Mouse (Mus musculus): ENCODE measurements around the gene Lmx1b.
A peak's percentile ranks its signal among the peaks of the same experiment; 100 is the strongest.

Gene Lmx1b

DNA sequence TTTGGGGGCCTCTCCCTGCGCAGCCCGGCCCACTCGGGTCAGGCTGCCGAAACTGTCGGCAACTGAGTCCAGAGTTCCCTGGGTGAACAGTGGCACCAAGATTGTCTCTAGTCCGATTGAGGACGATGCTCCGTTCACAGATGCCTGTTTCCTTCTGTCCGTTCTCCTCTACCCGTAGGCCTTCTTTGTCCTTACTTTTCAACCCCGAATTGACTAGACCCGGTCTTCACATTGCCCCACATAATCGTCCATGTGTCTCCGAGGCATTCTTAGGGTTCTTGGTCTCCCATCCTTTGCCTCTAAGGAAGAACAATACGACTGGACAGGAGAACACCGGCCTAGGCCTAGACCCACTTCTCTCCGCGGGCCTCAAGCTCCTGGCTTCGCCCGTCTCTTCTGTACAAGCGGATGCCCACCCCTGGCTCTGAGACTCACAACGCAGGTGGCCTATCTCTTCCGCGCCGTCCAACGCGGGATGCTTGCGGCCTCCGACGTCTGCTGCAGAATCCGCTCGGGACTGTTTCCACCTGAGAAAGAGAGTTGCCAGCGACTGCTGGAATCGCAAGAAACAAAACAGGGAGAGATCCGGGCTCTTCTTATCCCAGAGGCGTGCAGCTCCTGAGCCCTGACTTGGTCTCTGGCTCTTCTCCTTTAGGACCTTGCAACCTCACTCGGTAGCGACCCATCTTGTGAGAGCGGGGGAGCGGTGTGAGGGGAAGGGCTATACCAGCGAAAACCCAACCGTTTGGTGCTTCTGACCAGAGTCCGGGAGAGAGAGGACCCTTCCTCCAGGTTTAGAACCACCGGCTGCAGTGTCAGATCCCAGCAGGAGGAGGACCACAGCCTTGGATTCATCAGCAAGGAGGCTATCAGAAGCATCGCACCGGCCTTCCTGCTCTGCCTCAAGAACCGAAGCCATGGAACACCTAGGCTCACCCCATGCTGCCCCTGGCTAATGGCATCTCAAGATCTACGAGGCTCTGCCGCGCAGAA, 3.7 kb upstream of the Lmx1b start:
- no peak for DNase-seq (ENCODE audit: low spot score)

- peak; percentile 81 for DNase-seq (ENCODE audit: low spot score)
Observed at GRCm38 (mm10) chr2:33642650-33643458, 2.5 kb upstream of the Lmx1b start.

DNA sequence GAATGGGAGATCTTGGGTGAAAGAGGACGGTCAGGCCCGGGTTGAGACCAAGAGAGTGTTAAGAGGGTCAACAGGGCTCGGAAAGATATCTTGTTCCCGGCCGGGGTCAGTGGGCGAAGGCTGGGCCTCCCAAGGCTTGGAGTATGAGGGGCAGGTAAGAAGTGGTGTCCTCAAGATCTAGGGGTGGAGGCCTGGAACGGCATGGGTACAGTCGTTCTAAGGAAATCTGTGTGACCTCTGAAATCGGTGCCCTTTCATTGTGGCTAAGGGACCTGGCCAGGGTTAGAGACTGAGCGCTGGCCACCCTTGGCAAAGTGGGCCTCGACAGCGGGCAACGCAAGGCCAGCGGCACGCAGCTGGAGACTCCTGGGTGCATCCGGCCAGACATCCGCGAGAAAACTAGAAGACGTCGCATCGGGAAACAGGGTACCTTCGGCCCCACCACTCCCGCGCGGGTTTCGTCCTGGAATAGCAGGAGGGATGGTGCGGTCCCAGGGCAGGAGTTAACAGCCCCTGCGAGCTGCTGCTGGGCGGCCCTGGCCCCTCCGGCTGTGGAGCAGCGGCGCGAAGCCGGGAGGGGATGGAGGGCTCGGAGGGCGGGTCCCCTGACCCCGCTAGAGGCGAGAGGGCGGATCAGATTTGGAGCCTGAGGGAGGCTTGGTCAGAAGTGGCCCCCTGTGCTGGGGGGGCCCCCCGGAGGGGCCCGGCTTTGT, 1.7 kb upstream of the Lmx1b start:
- DNase-seq (ENCODE audit: low spot score): no peak

DNA sequence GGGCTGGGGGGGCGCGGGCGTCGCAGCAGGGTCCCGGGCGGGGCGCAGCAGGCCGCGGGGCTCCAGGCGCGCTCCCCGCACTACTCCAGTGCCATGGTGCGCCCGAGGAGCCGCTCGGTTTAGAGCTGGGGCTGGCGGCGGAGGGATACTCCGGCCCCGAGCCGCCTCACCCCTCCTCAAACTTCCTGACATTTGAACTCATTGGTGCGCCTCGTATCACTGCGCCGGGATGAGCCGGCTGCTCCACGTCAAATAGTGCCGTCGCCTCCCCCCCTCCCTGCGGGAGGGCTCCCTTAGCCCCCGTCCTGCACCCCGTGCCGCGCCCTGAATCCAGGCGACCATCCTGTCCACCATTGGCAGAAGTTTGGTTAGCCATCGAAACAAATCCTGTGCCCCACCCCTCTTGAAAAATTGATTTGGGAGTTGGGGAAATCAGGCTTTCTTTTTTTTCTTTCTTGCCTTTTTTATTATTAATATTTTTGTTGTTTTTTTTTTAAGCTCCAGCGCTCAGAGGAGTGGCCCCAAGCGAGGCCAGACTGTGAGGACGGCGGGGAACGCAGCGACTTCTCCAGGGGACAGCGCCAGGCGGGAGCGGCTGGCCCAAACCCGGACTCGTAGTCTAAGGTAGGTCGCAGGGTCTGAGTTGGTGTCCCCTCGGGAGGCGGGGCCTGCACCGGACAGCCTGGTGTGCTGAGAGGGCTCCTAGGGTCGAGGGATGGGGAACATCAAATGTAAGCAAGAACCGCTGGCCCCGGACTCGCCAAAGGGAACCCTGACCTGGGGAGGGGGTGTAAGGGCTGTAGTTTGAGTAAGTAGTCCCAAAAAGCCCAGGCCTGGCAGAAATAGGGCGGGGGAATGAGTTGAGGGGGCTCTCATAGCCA, 907 bp upstream of the Lmx1b start:
- DNase-seq (ENCODE audit: low spot score): no peak

GRCm38 (mm10) chr2:33639301-33640170, 775 bp downstream of the Lmx1b start:
- no peak for DNase-seq (ENCODE audit: low spot score)

DNA sequence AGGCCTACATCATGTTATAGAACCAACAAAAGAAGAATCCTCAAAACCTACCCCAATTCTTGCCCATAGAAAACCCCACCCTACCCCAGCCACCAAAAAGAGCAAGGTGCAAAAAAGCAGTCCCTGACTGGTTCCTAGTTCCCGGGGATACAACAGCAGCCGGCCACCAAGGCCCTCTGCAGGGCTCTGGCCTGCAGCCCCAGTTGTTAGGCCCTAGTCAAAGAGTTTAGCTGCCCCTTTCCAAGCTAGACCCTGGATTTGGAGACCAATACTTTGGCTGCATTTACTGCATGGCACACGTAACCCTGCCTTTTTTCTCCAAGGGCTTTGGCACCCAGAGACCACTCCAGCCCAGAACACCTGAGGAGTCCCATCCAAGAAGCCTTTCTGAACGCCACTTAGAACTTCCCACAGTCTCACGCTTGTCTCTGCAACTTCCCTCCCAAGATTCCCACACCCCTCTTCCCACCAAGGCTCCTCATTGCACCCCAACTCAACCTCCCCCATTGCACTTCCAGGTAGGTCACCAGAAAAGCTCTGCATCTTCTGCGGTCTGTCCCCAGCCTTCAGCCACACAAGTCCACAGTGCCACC, 2.1 kb downstream of the Lmx1b start:
- no peak for DNase-seq (ENCODE audit: low spot score)

DNA sequence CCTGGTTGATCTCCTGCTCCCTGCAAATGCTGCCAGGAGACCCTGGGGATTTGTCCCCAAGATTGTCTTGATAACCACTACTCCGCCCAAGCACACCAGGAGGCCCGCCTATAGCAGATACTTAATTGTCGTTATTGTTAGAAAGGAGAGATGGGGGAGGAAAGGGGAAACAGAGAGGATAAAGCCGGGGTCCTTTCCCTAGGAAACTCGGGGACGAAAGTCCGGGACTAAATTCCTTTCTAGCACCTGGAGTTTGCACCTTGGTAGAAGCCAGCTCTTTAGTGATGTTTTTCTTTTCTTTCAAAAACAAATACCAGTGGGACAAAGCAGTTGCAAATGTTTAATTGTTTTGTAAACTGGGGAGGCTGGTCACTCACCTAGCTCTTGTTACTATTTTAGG, 3.0 kb downstream of the Lmx1b start:
- DNase-seq (ENCODE audit: low spot score): no peak

DNA sequence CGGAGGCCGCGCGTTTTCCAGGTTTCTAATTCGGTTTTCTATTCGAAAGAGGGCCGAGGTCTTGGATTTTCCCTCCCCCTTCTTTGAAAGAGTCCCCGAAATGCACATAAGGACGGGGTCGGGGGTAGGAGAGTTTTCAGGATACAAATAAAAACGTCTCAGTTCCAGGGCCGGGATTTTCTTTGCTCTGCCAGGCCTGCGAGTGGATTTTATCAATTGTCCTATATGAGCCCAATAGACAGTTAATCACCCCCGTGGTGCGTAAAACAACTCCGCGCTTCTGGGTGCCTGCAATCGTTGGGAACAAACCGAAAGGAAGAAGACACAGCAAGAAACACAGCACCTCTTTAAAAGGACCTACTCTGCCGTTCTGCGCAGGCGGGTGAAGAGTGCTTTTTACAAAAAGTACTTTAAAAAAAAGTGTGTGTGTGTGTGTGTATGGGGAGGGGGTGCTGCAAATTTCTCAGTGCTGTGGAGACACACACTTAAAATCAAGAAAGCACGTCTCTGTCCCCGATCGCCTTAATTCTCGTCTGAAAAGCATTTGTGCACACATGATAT, 3.6 kb downstream of the Lmx1b start:
- DNase-seq (ENCODE audit: low spot score): no peak

DNA sequence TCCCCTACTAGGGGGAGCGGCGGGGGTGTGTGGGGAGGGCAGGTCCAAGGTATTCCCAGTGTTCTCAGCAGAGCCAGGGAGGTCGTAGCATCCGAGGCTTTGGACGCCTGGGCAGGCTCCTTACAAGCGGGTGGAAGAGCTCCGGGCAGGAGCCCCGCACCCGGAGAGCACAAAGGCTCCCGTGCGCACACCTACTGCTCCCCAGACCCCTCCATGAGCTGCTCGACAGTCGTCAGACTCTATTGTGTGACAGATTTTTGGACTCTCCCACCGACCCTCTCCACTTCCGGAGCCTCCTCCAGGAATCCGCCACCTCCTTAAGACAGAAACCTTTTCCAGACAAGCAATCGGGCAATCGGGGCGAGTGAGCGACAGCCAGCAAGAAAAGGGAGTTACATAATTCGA, 4.2 kb downstream of the Lmx1b start:
- DNase-seq (ENCODE audit: low spot score): no peak

DNA sequence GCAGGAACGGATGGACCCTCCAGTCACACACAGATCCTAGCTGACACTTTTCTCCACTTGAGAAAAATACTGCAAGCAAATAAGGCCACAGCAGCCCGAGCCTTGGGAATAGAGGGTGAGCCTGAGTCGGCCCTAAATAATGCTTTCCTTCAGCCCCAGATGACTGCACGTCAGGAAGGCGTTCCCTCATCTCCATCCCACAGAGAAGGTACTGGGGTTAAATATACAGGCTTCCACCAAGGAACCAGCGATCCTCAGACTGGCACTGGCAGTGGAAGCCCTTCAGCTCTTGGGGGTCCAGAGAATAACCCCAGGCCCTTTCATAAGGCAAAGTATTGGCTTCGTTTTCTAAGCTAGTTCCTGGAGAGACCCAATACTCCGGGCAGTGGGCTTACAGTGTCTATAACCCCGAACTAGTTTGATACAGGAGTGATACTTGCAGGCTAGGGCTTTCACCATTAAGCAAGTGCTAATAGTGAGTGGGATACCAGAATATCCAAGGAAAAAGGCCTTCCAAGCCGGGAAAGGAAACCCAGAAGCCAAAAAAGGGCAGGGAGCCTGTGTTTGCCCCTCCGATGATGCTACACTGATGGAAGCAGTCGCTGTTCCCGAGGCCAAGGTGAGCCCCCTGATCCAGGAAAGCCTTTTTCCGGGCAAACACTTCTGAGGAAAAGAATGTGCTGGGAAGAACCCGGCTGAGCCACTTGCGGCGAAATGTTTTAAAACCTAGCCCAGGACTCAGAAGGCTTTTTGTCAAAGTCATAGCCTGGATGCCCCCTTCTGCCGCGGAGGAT, 4.8 kb downstream of the Lmx1b start:
- DNase-seq (ENCODE audit: low spot score): no peak

DNA sequence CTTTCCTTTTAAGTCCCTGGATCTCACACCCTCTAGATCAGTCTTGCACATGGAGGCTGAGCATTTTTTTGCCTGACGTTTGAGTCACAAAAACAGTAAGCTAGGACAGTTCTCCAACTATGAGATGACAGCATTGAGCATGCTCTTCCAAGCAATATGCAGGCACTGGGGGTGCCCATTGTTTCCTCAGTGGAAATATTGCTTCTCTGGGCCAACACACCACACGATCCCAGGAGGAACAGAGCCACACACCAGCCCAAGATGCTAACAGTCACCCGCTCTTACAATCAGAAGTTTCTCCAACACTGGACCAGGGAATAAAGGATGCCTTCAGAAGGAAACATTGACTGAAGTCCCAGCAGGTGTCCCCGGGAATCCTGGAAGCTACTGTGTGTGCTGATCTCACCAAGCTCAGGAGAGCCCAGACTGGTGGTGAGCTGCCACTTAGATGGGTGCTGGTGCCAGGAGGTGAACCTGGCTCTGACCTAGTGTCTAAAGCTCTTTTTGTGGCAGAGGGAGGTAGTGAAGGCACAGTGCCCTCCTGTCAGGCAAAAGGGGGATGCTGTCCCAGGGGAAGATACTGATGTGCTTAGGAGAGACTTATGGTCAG, 5.7 kb downstream of the Lmx1b start:
- DNase-seq (ENCODE audit: low spot score): no peak

DNA sequence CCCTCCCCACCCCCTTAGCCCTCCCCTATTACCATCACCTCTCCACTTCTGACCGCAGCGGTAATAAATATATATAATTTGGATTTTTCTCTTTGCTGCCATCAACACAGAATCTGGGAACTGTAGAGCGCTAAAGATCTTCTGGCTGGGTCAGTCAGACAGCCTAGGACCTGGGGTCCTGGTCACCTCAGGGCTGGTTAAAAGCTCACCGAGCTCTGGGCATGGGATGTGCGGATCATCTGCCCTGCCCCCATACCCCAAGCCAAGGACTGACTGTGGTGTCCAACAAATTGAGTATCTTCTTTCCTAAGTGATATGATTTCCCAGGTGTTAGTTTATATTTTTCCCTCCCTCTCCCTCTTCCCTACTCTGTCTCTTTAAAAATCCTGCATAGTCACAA, 6.4 kb downstream of the Lmx1b start:
- DNase-seq (ENCODE audit: low spot score): no peak

GRCm38 (mm10) chr2:33633237-33633636, 7.1 kb downstream of the Lmx1b start:
- no peak for DNase-seq (ENCODE audit: low spot score)

DNA sequence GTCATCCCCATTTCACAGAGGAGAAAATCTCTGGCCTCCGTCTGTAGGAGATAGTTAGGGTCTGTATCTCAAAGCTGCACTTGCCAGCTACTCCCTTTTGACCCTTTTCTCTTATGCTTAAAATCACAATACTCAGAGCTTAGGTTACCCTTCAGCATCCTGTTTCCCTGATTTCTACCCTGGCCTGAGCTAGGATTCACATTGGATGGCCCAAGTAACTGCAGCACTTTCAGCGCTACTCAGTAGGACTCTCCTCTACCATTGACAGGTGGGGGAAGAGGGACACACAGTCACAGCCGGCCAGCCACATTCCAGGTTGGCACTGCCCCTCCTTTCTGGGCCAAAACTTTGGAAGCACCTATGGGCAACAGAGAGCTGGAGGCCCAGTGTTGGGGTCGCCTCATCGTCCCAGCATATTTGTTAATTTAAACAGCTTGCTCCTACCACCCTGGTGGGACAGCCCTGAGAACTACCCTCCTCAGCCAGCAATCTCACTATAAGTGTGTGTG, 7.7 kb downstream of the Lmx1b start:
- no peak for DNase-seq (ENCODE audit: low spot score)

GRCm38 (mm10) chr2:33631708-33632343, 8.5 kb downstream of the Lmx1b start:
- DNase-seq (ENCODE audit: low spot score): no peak

DNA sequence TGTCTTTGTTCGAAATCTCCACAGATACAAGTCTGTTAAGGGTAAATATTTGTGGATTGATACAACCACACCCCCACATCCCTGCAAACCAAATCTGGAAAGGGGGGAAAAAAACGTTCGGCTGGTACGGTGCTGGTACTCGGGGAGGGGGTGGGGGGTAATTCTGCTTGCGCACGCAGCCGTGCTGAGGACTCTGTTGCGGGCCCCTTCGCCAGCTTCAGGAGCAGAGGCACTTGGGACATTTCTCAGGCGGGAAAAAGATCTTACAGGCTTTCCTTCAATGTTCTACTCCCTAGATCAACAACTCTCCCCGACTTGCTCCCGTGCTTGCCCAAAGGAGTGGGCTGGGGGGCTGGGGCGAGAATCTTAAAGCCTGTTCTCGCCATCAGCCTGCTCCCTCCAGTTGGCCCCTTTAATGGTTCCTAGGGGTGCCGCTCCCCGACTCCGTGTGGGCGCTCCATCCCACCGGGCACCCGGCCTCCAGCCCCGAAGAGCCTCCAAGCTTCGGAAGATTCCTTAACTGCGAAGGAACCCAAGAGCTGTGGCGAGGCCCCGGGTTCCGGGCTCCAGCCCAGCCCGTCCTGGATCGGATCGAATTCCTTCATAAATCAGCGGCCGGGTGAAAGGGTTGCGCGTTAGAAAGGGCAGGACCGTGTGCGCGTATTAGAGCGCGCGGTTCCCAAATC, 9.1 kb downstream of the Lmx1b start:
- no peak for DNase-seq (ENCODE audit: low spot score)

All from urinary bladder, postnatal 25 days (tissue).